Mouse (Mus musculus) cerebral cortex, adult 2 months (tissue): ENCODE data around the gene Ipmk.

Experiments used
- WGBS: fragments of 180-500 bp; shearing (Covaris S2); methylation state at CpG from one replicate; pipeline ENCODE4 v1.1.7; 2018; 5-methylcytosine and 5-hydroxymethylcytosine counted together

The Ipmk gene

GRCm38 (mm10) chr10:71347509-71347949 lies at the start of gene Ipmk:
Ipmk (plus strand) TSS chr10:71347763.
- WGBS: under 1% methylated on average over 48 of the region's 49 CpGs

- 69% methylated on average over 16 of the region's 16 CpGs for WGBS
Measured at GRCm38 (mm10) chr10:71300161-71300560, 47.4 kb upstream of the Ipmk start.

- WGBS: 21% methylated on average over 5 of the region's 5 CpGs
Measured at GRCm38 (mm10) chr10:71302490-71302889, 45.1 kb upstream of the Ipmk start.

GRCm38 (mm10) chr10:71306190-71306589 lies 41.4 kb upstream of the Ipmk start:
- WGBS: 26% methylated on average over 6 of the region's 6 CpGs

- 65% methylated on average over 6 of the region's 6 CpGs for WGBS
Measured at GRCm38 (mm10) chr10:71306759-71307158, 40.8 kb upstream of the Ipmk start.

GRCm38 (mm10) chr10:71308199-71308598 lies 39.4 kb upstream of the Ipmk start:
- 95% methylated on average over 5 of the region's 5 CpGs for WGBS

- WGBS: 71% methylated on average over 3 of the region's 3 CpGs
Measured at GRCm38 (mm10) chr10:71310288-71310687, 37.3 kb upstream of the Ipmk start.

- WGBS: 94% methylated on average over 3 of the region's 3 CpGs
Measured at GRCm38 (mm10) chr10:71314596-71314995, 33.0 kb upstream of the Ipmk start.

GRCm38 (mm10) chr10:71316056-71316455 lies 31.5 kb upstream of the Ipmk start:
- WGBS: 48% methylated on average over 11 of the region's 11 CpGs

GRCm38 (mm10) chr10:71316497-71316896 lies 31.1 kb upstream of the Ipmk start:
- WGBS: 50% methylated on average over 7 of the region's 7 CpGs

GRCm38 (mm10) chr10:71323669-71324068 lies 23.9 kb upstream of the Ipmk start:
- WGBS: 86% methylated on average over 8 of the region's 8 CpGs

GRCm38 (mm10) chr10:71326123-71326522 lies 21.4 kb upstream of the Ipmk start:
- 78% methylated on average over 7 of the region's 7 CpGs for WGBS

GRCm38 (mm10) chr10:71326789-71327188 lies 20.8 kb upstream of the Ipmk start:
- WGBS: 5% methylated on average over 7 of the region's 7 CpGs

- 87% methylated on average over 10 of the region's 10 CpGs for WGBS
Measured at GRCm38 (mm10) chr10:71327386-71327785, 20.2 kb upstream of the Ipmk start.

- WGBS: 82% methylated on average over 6 of the region's 6 CpGs
Measured at GRCm38 (mm10) chr10:71328382-71328781, 19.2 kb upstream of the Ipmk start.

- WGBS: 82% methylated on average over 5 of the region's 5 CpGs
Measured at GRCm38 (mm10) chr10:71328870-71329269, 18.7 kb upstream of the Ipmk start.

GRCm38 (mm10) chr10:71329295-71329694 lies 18.3 kb upstream of the Ipmk start:
- 93% methylated on average over 6 of the region's 6 CpGs for WGBS

GRCm38 (mm10) chr10:71330070-71330469 lies 17.5 kb upstream of the Ipmk start:
- WGBS: 94% methylated on average over 12 of the region's 12 CpGs

- WGBS: 92% methylated on average over 7 of the region's 7 CpGs
Measured at GRCm38 (mm10) chr10:71331908-71332307, 15.7 kb upstream of the Ipmk start.

- 89% methylated on average over 4 of the region's 4 CpGs for WGBS
Measured at GRCm38 (mm10) chr10:71332376-71332775, 15.2 kb upstream of the Ipmk start.

- WGBS: 79% methylated on average over 9 of the region's 9 CpGs
Measured at GRCm38 (mm10) chr10:71332859-71333258, 14.7 kb upstream of the Ipmk start.

GRCm38 (mm10) chr10:71337733-71338132 lies 9.8 kb upstream of the Ipmk start:
- WGBS: 87% methylated on average over 2 of the region's 2 CpGs

- 61% methylated on average over 8 of the region's 8 CpGs for WGBS
Measured at GRCm38 (mm10) chr10:71338156-71338905, 9.2 kb upstream of the Ipmk start.

GRCm38 (mm10) chr10:71339463-71339862 lies 8.1 kb upstream of the Ipmk start:
- WGBS: 55% methylated on average over 4 of the region's 4 CpGs
